Mouse (Mus musculus) brain, embryonic 14.5 days (tissue): ENCODE results near the gene Atp6v1a.

ENCODE experiments used
- CTCF ChIP-seq: fragments of 200-500 bp; IDR thresholded peaks from 2 replicates; pipeline ENCODE4 v1.5.1; 2012; ENCODE audit warnings: inconsistent platforms, mild to moderate bottlenecking, moderate library complexity, borderline replicate concordance; ENCODE audit not compliant: insufficient read depth, insufficient read length; ENCODE audit errors: extremely low read depth
- POLR2A ChIP-seq: fragments of 200-500 bp; IDR thresholded peaks from 2 replicates; pipeline ENCODE4 v1.6.1; 2012; ENCODE audit warnings: mild to moderate bottlenecking, inconsistent platforms, borderline replicate concordance; ENCODE audit not compliant: poor library complexity, insufficient read depth, insufficient read length, severe bottlenecking; ENCODE audit errors: extremely low read depth

DNA sequence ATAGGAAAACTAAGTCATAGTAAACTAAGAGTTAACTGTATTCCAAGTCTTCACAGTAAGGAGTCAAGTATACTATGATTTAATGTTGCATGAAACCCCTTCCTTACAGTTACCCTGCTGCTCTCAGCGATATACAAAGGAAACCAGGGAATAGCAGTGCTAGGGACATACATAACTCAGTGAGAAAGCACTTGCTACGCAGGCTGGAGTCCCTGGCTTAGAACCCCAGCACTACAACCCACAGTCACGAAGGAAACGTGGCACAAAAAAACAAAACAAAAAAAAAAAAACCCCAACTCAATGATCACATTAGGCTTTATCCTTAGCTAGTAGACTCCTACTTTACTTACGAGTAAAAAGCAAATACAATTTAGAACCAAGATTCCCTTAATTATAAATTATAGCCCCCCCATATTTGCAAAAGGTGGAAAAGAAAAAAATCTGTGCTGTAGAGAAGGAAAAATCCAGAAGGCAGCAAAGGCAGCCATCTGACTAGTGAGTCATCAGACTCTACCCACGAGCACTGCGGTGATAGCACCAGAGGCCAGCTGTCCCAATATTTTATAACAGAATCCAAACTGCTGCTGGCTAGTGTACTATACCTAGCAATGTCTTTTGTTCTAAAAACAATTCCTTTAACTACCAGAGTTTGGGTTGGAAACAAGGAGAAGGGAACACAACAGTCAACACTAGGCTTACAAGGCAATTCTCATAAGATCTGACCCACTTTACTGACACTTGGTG is 16.4 kb downstream of the Atp6v1a start:
- TF ChIP-seq CTCF, result no peak
- no peak for TF ChIP-seq POLR2A
